Mouse (Mus musculus): ENCODE results near the gene Hvcn1. TPM values are rescaled to one million over a fixed set of nuclear protein-coding genes. Genes with fewer than 3 reads are reported as not detected.

Gene Hvcn1
- polyA plus RNA-seq, 2 experiments, result 1.3 to 1.6 TPM

DNA sequence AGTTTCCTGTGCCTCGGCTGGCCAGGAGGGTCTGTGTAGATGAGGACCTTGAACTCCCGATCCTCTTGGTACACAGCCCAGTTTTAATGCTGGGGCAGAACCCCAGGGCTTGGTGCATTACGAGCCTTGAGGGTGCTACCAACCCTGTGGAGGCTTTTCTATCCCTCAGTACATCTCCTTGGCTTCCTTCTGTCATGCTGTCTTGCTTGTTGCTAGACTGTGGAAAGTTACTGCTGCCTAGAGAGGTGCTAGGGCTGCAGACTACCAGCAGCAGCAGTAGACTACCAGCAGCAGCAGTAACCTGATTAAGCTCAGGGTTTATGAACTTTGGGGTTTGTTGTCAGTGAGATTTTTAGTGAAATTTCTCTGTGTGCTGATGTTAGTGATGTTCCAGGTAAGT, 42.6 kb upstream of the Hvcn1 start:
- no peak for TF ChIP-seq EP300 (IDR thresholded peaks at IDR 0.05; ENCODE audit: low read depth)
- Histone ChIP-seq H3K27me3 (ENCODE audit: control insufficient read depth, insufficient read depth, low read length) (no peaks in the 10 kb centered on the region), H3K4me2 (ENCODE audit: low read depth) (no peak overlapping the region), H3K9me3 (ENCODE audit: control insufficient read depth, low read length) (no peaks in the 10 kb centered on the region), H3K36me3 (replicated peaks; ENCODE audit: control insufficient read depth, insufficient read depth, low read depth) (peaks cover 77% of the 10 kb centered on the region), H3K9ac (replicated peaks) (0 out of 2 replicates have a peak overlapping the region, but pooled peaks have one; percentile 11), H3K27ac (no peak overlapping the region), H3K4me3 (ENCODE audit: insufficient read depth in 1 of 2, low read depth in 2 of 2, low read length in 2 of 2) (no peak overlapping the region), H3K4me1 (replicated peaks; ENCODE audit: control insufficient read depth in 2 of 2, insufficient read depth in 2 of 2, low read length in 1 of 2) (peaks cover 17 to 32% of the 10 kb centered on the region in 2 experiments)
- DNase-seq (ENCODE audit: low read depth in 3 of 3, low spot score in 3 of 3), result no peak
- no peak for ATAC-seq (ENCODE audit: insufficient read depth)
- whole genome bisulfite sequencing (ENCODE audit: insufficient replicate concordance), result 81% methylated on average over 3 of the region's 3 CpGs

DNA sequence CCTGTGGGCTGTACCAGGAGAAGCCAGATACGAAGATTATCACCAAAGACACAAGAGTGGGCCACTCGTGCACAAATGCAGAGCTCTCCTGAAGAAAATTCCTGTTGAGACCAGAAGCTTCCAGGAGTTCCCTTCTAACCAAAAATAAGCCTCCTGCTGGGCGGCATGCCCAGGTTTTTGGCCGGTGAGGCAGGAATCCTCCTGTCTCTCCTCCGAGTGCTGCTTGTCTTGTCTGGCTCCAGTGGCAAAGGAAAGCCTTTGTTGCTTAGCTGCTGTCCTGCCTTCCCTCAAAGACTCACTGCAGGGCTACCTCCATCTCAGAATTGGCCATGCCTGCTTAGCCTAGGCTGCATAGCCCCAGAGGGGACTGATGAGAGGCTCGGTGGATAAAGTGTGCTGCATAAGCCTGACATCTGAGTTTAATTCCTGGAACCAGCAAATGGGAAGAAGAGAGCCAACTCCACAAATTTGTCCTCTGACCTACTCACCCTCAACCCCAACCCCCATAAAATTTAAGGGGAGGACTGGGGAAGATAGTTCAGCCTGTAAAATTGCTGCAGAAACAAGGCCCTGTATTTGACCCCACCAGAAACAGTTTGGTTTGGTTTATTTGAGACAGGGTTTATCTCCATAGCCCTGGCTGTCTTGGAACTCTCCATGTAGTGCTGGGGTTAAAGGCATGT, 41.2 kb upstream of the Hvcn1 start:
- no peak for ATAC-seq (ENCODE audit: insufficient read depth)
- 70% methylated on average over 6 of the region's 6 CpGs for WGBS (ENCODE audit: insufficient replicate concordance)
- TF ChIP-seq CTCF (IDR thresholded peaks at IDR 0.05; ENCODE audit: low read depth), result no peak
- TF ChIP-seq EP300 (IDR thresholded peaks at IDR 0.05; ENCODE audit: low read depth), result no peak
- peaks cover 82% of the 10 kb centered on the region for H3K36me3 ChIP-seq (replicated peaks; ENCODE audit: control insufficient read depth, insufficient read depth, low read depth)
- no peaks in the 10 kb centered on the region for H3K27me3 ChIP-seq (ENCODE audit: control insufficient read depth, insufficient read depth, low read length)
- DNase-seq (ENCODE audit: low read depth in 3 of 3, low spot score in 3 of 3), result no peak
- no peak overlapping the region for H3K4me3 ChIP-seq (ENCODE audit: insufficient read depth in 1 of 2, low read depth in 2 of 2, low read length in 2 of 2)
- no peak overlapping the region for H3K4me2 ChIP-seq (ENCODE audit: low read depth)
- H3K9ac ChIP-seq (replicated peaks), result no peak overlapping the region; the same call in 1 of the 2 replicates
- no peaks in the 10 kb centered on the region for H3K9me3 ChIP-seq (ENCODE audit: control insufficient read depth, low read length)
- no peak overlapping the region for H3K27ac ChIP-seq
- H3K4me1 ChIP-seq (replicated peaks; ENCODE audit: control insufficient read depth in 2 of 2, insufficient read depth in 2 of 2, low read length in 1 of 2), result peaks cover 9 to 25% of the 10 kb centered on the region in 2 experiments

GRCm38 (mm10) chr5:122166636-122167161, 39.9 kb upstream of the Hvcn1 start:
- Histone ChIP-seq H3K36me3 (replicated peaks; ENCODE audit: control insufficient read depth, insufficient read depth, low read depth) (peaks cover 85% of the 10 kb centered on the region), H3K27me3 (ENCODE audit: control insufficient read depth, insufficient read depth, low read length) (no peaks in the 10 kb centered on the region), H3K4me1 (replicated peaks; ENCODE audit: control insufficient read depth in 2 of 2, insufficient read depth in 2 of 2, low read length in 1 of 2) (peaks cover 3 to 14% of the 10 kb centered on the region in 2 experiments; a peak in 3 of 4 replicates), H3K27ac (no peak overlapping the region), H3K4me3 (ENCODE audit: insufficient read depth in 1 of 2, low read depth in 2 of 2, low read length in 2 of 2) (no peak overlapping the region), H3K4me2 (ENCODE audit: low read depth) (no peak overlapping the region), H3K9me3 (ENCODE audit: control insufficient read depth, low read length) (no peaks in the 10 kb centered on the region), H3K9ac (replicated peaks) (no peak overlapping the region)
- 32% methylated on average over 8 of the region's 8 CpGs for WGBS (ENCODE audit: insufficient replicate concordance)
- TF ChIP-seq CTCF (IDR thresholded peaks at IDR 0.05; ENCODE audit: low read depth), result no peak
- TF ChIP-seq EP300 (IDR thresholded peaks at IDR 0.05; ENCODE audit: low read depth), result no peak
- DNase-seq (ENCODE audit: low read depth in 3 of 3, low spot score in 3 of 3) (no peak), ATAC-seq (ENCODE audit: insufficient read depth) (0 out of 2 replicates have a peak, but pooled peaks have one; percentile 23)

DNA sequence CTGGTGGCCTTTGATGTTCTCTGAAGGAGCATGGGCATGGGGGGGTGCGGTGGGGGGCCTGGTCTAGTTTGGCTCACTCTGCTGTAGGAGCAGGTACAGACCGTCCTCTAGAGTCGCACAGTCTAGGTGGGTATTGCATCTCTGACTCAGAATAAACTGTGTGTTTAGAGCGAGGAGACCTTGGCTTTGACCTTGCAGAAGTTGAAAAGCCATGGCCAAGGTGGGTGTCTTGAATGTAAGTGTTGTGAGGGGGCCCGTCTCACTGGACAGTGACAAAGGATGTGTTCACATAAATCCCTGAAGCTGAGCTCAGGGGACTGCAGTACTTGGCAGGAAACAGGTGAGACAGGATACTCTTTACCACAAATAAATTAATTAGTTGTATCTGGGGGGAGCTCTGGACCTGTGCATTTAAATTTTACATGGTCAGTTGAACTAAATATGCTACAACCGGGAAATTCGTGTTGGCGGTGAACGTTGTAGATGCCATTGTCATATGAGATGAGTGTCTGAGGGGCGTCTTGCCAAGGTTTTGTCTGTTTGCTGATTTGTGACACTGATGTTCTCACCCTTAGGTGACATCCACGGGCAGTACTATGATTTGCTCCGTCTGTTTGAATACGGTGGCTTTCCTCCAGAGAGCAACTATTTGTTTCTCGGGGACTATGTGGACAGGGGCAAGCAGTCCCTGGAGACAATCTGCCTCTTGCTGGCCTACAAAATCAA, 38.1 kb upstream of the Hvcn1 start:
- Histone ChIP-seq H3K4me1 (replicated peaks; ENCODE audit: control insufficient read depth in 2 of 2, insufficient read depth in 2 of 2, low read length in 1 of 2) (peaks cover 3 to 5% of the 10 kb centered on the region in 2 experiments; a peak in 1 of 4 replicates), H3K27ac (no peak overlapping the region), H3K4me2 (ENCODE audit: low read depth) (no peak overlapping the region), H3K36me3 (replicated peaks; ENCODE audit: control insufficient read depth, insufficient read depth, low read depth) (peaks cover 88% of the 10 kb centered on the region), H3K9me3 (ENCODE audit: control insufficient read depth, low read length) (no peaks in the 10 kb centered on the region), H3K9ac (replicated peaks) (no peak overlapping the region), H3K27me3 (ENCODE audit: control insufficient read depth, insufficient read depth, low read length) (no peaks in the 10 kb centered on the region), H3K4me3 (ENCODE audit: insufficient read depth in 1 of 2, low read depth in 2 of 2, low read length in 2 of 2) (no peak overlapping the region)
- WGBS (ENCODE audit: insufficient replicate concordance), result 92% methylated on average over 13 of the region's 14 CpGs
- ATAC-seq (ENCODE audit: insufficient read depth), result no peak
- DNase-seq (ENCODE audit: low read depth in 3 of 3, low spot score in 3 of 3), result no peak
- no peak for TF ChIP-seq EP300 (IDR thresholded peaks at IDR 0.05; ENCODE audit: low read depth)
- no peak for TF ChIP-seq CTCF (IDR thresholded peaks at IDR 0.05; ENCODE audit: low read depth)

DNA sequence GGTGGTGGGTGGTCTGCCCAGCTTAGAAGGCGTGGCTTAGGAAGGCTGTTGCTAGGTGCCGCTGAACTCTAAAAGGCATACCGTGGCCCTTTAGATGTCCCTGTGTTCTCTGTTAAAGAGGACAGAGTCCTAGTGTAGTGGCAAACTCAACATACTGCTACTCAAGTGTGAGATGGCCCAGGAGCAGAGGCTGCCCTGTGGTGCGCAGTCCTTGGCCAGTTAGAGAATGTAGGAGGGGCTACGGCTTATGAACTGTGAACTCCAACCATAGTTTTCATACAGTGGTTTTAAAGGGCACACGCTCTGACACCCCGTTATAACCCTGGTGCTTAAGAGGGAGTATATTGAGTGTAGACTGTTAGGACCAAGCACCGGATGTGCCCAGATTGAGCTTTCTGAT, 35.5 kb upstream of the Hvcn1 start:
- no peak for TF ChIP-seq EP300 (IDR thresholded peaks at IDR 0.05; ENCODE audit: low read depth)
- no peak for TF ChIP-seq CTCF (IDR thresholded peaks at IDR 0.05; ENCODE audit: low read depth)
- H3K4me3 ChIP-seq (ENCODE audit: insufficient read depth in 1 of 2, low read depth in 2 of 2, low read length in 2 of 2), result no peak overlapping the region
- no peaks in the 10 kb centered on the region for H3K27me3 ChIP-seq (ENCODE audit: control insufficient read depth, insufficient read depth, low read length)
- H3K4me1 ChIP-seq (replicated peaks; ENCODE audit: control insufficient read depth in 2 of 2, insufficient read depth in 2 of 2, low read length in 1 of 2), result no peaks in the 10 kb centered on the region
- no peak overlapping the region for H3K27ac ChIP-seq
- peaks cover 78% of the 10 kb centered on the region for H3K36me3 ChIP-seq (replicated peaks; ENCODE audit: control insufficient read depth, insufficient read depth, low read depth)
- ATAC-seq (ENCODE audit: insufficient read depth) (0 out of 2 replicates have a peak, but pooled peaks have one; percentile 16), DNase-seq (ENCODE audit: low read depth in 3 of 3, low spot score in 3 of 3) (no peak)
- H3K9ac ChIP-seq (replicated peaks), result no peak overlapping the region
- no peaks in the 10 kb centered on the region for H3K9me3 ChIP-seq (ENCODE audit: control insufficient read depth, low read length)
- H3K4me2 ChIP-seq (ENCODE audit: low read depth), result no peak overlapping the region
- WGBS (ENCODE audit: insufficient replicate concordance), result 92% methylated on average over 8 of the region's 8 CpGs
